In the genomic region with DNA sequence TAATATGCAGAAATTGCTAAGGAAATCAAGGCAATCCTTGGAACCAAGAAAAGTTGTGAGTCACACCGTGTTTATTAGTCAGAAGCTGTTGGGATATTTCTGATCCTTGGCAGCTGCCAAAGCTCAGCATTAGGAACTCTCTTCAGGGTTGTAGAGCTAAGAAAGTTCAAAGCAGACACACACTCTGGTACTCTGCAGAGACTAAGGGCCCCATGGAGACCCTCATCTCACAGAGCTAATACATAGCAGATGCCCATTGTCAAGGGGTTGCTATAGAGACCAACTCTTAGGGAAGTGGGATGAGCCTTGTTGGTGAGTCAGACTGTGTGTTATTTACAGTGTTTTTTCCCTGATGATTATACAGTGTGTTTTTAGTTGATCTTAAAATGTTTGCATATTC, we compare ENCODE assay signal across 25 mouse cellular contexts.
A peak's percentile ranks its signal among the peaks of the same experiment; 100 is the strongest.
DNase-seq lines count a peak whose midpoint lies in the region; ATAC-seq and TF ChIP-seq lines count a peak whose summit lies in the region.
"Had no signal": no experiment of that assay in that cellular context is flagged by ENCODE, and none has a peak within 500 bp of the region (broad histone marks: within the 10 kb centered on the region; RNA-seq: fewer than 3 reads in every experiment).

No protein-coding gene starts in this region.

- WGBS in midbrain, embryonic 11.5 days, result 24% methylated on average over 1 of the region's 1 CpGs
- 39% methylated on average over 1 of the region's 1 CpGs for WGBS in midbrain, embryonic 16.5 days
- 54% methylated on average over 1 of the region's 1 CpGs for WGBS in embryonic facial prominence, embryonic 11.5 days
- 77% methylated on average over 1 of the region's 1 CpGs for WGBS in intestine, postnatal 0 days

- H3K4me3 ChIP-seq in midbrain, embryonic 11.5 days (ENCODE audit: low read depth, low read length), result no peak overlapping the region
- H3K4me3 ChIP-seq in midbrain, embryonic 16.5 days (ENCODE audit: low read depth, low read length), result no peak overlapping the region
- no peak overlapping the region for H3K4me3 ChIP-seq in embryonic facial prominence, embryonic 11.5 days (ENCODE audit: low read depth, low read length)
- no peak overlapping the region for H3K4me3 ChIP-seq in intestine, postnatal 0 days (ENCODE audit: low read depth, low read length)
- H3K4me3 ChIP-seq: forebrain, embryonic 12.5 days; heart, adult 2 months; heart, embryonic 15.5 days; limb, embryonic 12.5 days; liver, embryonic 13.5 days; lung, embryonic 15.5 days; neural tube, embryonic 13.5 days; stomach, embryonic 15.5 days had no signal

- DNase-seq in frontal cortex, postnatal 36 days (ENCODE audit: low spot score in 2 of 2), result peak; percentile 1 to 2
- DNase-seq in midbrain, embryonic 11.5 days (ENCODE audit: low spot score, missing footprints), result no peak
- peak; percentile 29 for DNase-seq in brain, adult 2 months (ENCODE audit: low read depth, low spot score)
- DNase-seq in embryonic facial prominence, embryonic 11.5 days (ENCODE audit: low spot score), result peak; percentile 73
- DNase-seq in spleen, postnatal 36 days (ENCODE audit: low spot score in 2 of 2), result no peak
- DNase-seq: cerebellum, adult 9-10 months; gastrocnemius, postnatal 14 days; heart, adult 2 months; heart, postnatal 4 days; kidney, adult 2 months; kidney, postnatal 10 days; liver, embryonic 13.5 days; lung, postnatal 4 days; right cerebral cortex, adult 18-20 months; thymus, postnatal 14 days had no signal

- H3K9me3 ChIP-seq in midbrain, embryonic 11.5 days (ENCODE audit: control insufficient read depth, low read length), result no peaks in the 10 kb centered on the region
- H3K9me3 ChIP-seq in midbrain, embryonic 16.5 days (replicated peaks; ENCODE audit: control insufficient read depth, low read length, poor library complexity, severe bottlenecking), result no peaks in the 10 kb centered on the region
- no peaks in the 10 kb centered on the region for H3K9me3 ChIP-seq in embryonic facial prominence, embryonic 11.5 days (replicated peaks; ENCODE audit: control insufficient read depth, low read length)
- no peaks in the 10 kb centered on the region for H3K9me3 ChIP-seq in intestine, postnatal 0 days (ENCODE audit: control insufficient read depth)
- H3K9me3 ChIP-seq: forebrain, embryonic 12.5 days; heart, embryonic 15.5 days; limb, embryonic 12.5 days; liver, embryonic 13.5 days; lung, embryonic 15.5 days; neural tube, embryonic 13.5 days; stomach, embryonic 15.5 days had no signal

- H3K4me1 ChIP-seq in midbrain, embryonic 11.5 days (ENCODE audit: control insufficient read depth, insufficient read depth, low read length), result no peaks in the 10 kb centered on the region
- no peaks in the 10 kb centered on the region for H3K4me1 ChIP-seq in midbrain, embryonic 16.5 days (ENCODE audit: control insufficient read depth, insufficient read depth, low read length)
- no peaks in the 10 kb centered on the region for H3K4me1 ChIP-seq in embryonic facial prominence, embryonic 11.5 days (ENCODE audit: control insufficient read depth, insufficient read depth, low read length)
- no peaks in the 10 kb centered on the region for H3K4me1 ChIP-seq in intestine, postnatal 0 days (replicated peaks; ENCODE audit: control insufficient read depth, insufficient read depth, low read length)
- H3K4me1 ChIP-seq: forebrain, embryonic 12.5 days; heart, embryonic 15.5 days; limb, embryonic 12.5 days; liver, embryonic 13.5 days; lung, embryonic 15.5 days; neural tube, embryonic 13.5 days; stomach, embryonic 15.5 days had no signal

- H3K9ac ChIP-seq in midbrain, embryonic 11.5 days (ENCODE audit: low read length), result no peak overlapping the region
- H3K9ac ChIP-seq in midbrain, embryonic 16.5 days (ENCODE audit: low read depth, low read length), result no peak overlapping the region
- no peak overlapping the region for H3K9ac ChIP-seq in embryonic facial prominence, embryonic 11.5 days (replicated peaks; ENCODE audit: low read length)
- H3K9ac ChIP-seq in intestine, postnatal 0 days (ENCODE audit: low read depth, low read length), result no peak overlapping the region
- H3K9ac ChIP-seq: forebrain, embryonic 12.5 days; heart, embryonic 15.5 days; limb, embryonic 12.5 days; liver, embryonic 13.5 days; lung, embryonic 15.5 days; neural tube, embryonic 13.5 days; stomach, embryonic 15.5 days had no signal

- no peak overlapping the region for H3K27ac ChIP-seq in midbrain, embryonic 11.5 days (ENCODE audit: low read depth, low read length)
- H3K27ac ChIP-seq in midbrain, embryonic 16.5 days (ENCODE audit: low read length), result no peak overlapping the region
- H3K27ac ChIP-seq in embryonic facial prominence, embryonic 11.5 days (replicated peaks; ENCODE audit: low read depth, low read length), result no peak overlapping the region
- no peak overlapping the region for H3K27ac ChIP-seq in intestine, postnatal 0 days (ENCODE audit: low read depth, low read length)
- H3K27ac ChIP-seq: forebrain, embryonic 12.5 days; heart, adult 2 months; heart, embryonic 15.5 days; limb, embryonic 12.5 days; liver, embryonic 13.5 days; lung, embryonic 15.5 days; neural tube, embryonic 13.5 days; stomach, embryonic 15.5 days had no signal

- no peak for TF ChIP-seq CTCF in intestine, postnatal 0 days (IDR thresholded peaks at IDR 0.05; ENCODE audit: low read depth)

- no peak for ATAC-seq in frontal cortex, adult (ENCODE audit: low TSS enrichment)
- peak; percentile 90 for ATAC-seq in midbrain, embryonic 11.5 days (ENCODE audit: low FRiP score)
- no peak for ATAC-seq in midbrain, embryonic 16.5 days
- ATAC-seq in embryonic facial prominence, embryonic 11.5 days (replicated peaks; ENCODE audit: insufficient number of reproducible peaks, low FRiP score, low TSS enrichment, low read depth), result 0 out of 2 replicates have a peak, but pooled peaks have one; percentile 72
- no peak for ATAC-seq in intestine, postnatal 0 days

- no peak overlapping the region for H3K4me2 ChIP-seq in midbrain, embryonic 11.5 days
- no peak overlapping the region for H3K4me2 ChIP-seq in midbrain, embryonic 16.5 days (ENCODE audit: low read length)
- no peak overlapping the region for H3K4me2 ChIP-seq in embryonic facial prominence, embryonic 11.5 days (ENCODE audit: low read depth, low read length)
- H3K4me2 ChIP-seq in intestine, postnatal 0 days (replicated peaks; ENCODE audit: low read depth), result no peak overlapping the region
- H3K4me2 ChIP-seq: forebrain, embryonic 12.5 days; heart, embryonic 15.5 days; limb, embryonic 12.5 days; liver, embryonic 13.5 days; lung, embryonic 15.5 days; neural tube, embryonic 13.5 days; stomach, embryonic 15.5 days had no signal

- H3K27me3 ChIP-seq in midbrain, embryonic 11.5 days (ENCODE audit: control insufficient read depth, insufficient read depth, low read length), result no peaks in the 10 kb centered on the region
- no peaks in the 10 kb centered on the region for H3K27me3 ChIP-seq in midbrain, embryonic 16.5 days (ENCODE audit: control insufficient read depth, insufficient read depth, low read depth, low read length)
- no peaks in the 10 kb centered on the region for H3K27me3 ChIP-seq in embryonic facial prominence, embryonic 11.5 days (ENCODE audit: control insufficient read depth, insufficient read depth, low read length)
- H3K27me3 ChIP-seq in intestine, postnatal 0 days (replicated peaks; ENCODE audit: control insufficient read depth, insufficient read depth, low read length), result no peaks in the 10 kb centered on the region
- H3K27me3 ChIP-seq: CH12.LX; forebrain, embryonic 12.5 days; heart, embryonic 15.5 days; limb, embryonic 12.5 days; liver, embryonic 13.5 days; lung, embryonic 15.5 days; neural tube, embryonic 13.5 days; stomach, embryonic 15.5 days had no signal

- H3K36me3 ChIP-seq in midbrain, embryonic 11.5 days (ENCODE audit: control insufficient read depth, insufficient read depth, low read length), result no peaks in the 10 kb centered on the region
- H3K36me3 ChIP-seq in midbrain, embryonic 16.5 days (ENCODE audit: control insufficient read depth, insufficient read depth, low read length), result no peaks in the 10 kb centered on the region
- H3K36me3 ChIP-seq in embryonic facial prominence, embryonic 11.5 days (replicated peaks; ENCODE audit: control insufficient read depth, insufficient read depth, low read depth, low read length), result no peaks in the 10 kb centered on the region
- H3K36me3 ChIP-seq in intestine, postnatal 0 days (ENCODE audit: control insufficient read depth, insufficient read depth), result no peaks in the 10 kb centered on the region
- H3K36me3 ChIP-seq: forebrain, embryonic 12.5 days; heart, embryonic 15.5 days; limb, embryonic 12.5 days; liver, embryonic 13.5 days; lung, embryonic 15.5 days; neural tube, embryonic 13.5 days; stomach, embryonic 15.5 days had no signal

Comparison
In these comparisons a context has a peak if more than half of its experiments do, and no peak if none do; other contexts are left out.
1. ATAC-seq: peak in midbrain, embryonic 11.5 days (single experiment) and embryonic facial prominence, embryonic 11.5 days (single experiment); none in frontal cortex, adult (single experiment), midbrain, embryonic 16.5 days (single experiment) and intestine, postnatal 0 days (single experiment).
2. DNase-seq: peak in frontal cortex, postnatal 36 days (2 of 2), brain, adult 2 months (single experiment) and embryonic facial prominence, embryonic 11.5 days (single experiment); none in midbrain, embryonic 11.5 days (single experiment) and spleen, postnatal 36 days (0 of 2).